Mouse (Mus musculus): ENCODE measurements around the gene Fam53a. TPM values are rescaled to one million over a fixed set of nuclear protein-coding genes. Genes with fewer than 3 reads are reported as not detected.
A peak's percentile ranks its signal among the peaks of the same experiment; 100 is the strongest.

Gene Fam53a
- polyA plus RNA-seq, 1 experiment from 2014 or later: 60.4 TPM

- Histone ChIP-seq H3K27ac (no peak overlapping the region), H3K9me3 (replicated peaks) (no peaks in the 10 kb centered on the region), H3K4me2 (no peak overlapping the region), H3K9ac (no peak overlapping the region), H3K36me3 (peaks cover 42% of the 10 kb centered on the region), H3K27me3 (no peaks in the 10 kb centered on the region), H3K4me3 (replicated peaks) (no peak overlapping the region), H3K4me1 (peaks cover 57% of the 10 kb centered on the region)
- WGBS: 97% methylated on average over 13 of the region's 13 CpGs
- ATAC-seq (replicated peaks; ENCODE audit: low FRiP score): no peak
Observed at GRCm38 (mm10) chr5:33654424-33654823, 25.0 kb upstream of the Fam53a start.

DNA sequence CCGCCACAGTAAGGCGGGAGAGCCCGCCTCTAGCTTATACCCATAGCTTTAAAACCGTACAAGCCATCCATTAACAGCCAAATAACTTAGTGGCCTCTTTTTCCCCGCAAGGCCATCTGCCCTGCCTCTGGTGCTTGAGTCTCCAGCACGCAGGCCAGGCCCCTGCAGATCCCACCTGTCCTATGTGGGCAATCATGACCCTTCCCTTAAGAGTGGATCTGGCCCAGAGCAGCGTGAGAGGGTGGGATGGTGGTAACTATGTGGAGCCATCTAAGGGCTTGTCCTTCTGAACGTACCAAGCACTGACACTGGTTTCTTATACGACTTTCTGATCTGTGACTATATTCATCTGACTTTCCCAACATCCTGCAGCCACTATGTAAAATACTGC is 23.3 kb upstream of the Fam53a start:
- 4% methylated on average over 9 of the region's 9 CpGs for WGBS
- Histone ChIP-seq H3K4me1 (peaks cover 52% of the 10 kb centered on the region), H3K36me3 (peaks cover 57% of the 10 kb centered on the region), H3K27me3 (no peaks in the 10 kb centered on the region), H3K4me2 (peak overlapping the region; percentile 68), H3K27ac (peak overlapping the region; percentile 99), H3K4me3 (replicated peaks) (peak overlapping the region; percentile 83), H3K9me3 (replicated peaks) (no peaks in the 10 kb centered on the region), H3K9ac (peak overlapping the region; percentile 51)
- peak; percentile 7; the same call in 1 of the 2 replicates for ATAC-seq (replicated peaks; ENCODE audit: low FRiP score)

DNA sequence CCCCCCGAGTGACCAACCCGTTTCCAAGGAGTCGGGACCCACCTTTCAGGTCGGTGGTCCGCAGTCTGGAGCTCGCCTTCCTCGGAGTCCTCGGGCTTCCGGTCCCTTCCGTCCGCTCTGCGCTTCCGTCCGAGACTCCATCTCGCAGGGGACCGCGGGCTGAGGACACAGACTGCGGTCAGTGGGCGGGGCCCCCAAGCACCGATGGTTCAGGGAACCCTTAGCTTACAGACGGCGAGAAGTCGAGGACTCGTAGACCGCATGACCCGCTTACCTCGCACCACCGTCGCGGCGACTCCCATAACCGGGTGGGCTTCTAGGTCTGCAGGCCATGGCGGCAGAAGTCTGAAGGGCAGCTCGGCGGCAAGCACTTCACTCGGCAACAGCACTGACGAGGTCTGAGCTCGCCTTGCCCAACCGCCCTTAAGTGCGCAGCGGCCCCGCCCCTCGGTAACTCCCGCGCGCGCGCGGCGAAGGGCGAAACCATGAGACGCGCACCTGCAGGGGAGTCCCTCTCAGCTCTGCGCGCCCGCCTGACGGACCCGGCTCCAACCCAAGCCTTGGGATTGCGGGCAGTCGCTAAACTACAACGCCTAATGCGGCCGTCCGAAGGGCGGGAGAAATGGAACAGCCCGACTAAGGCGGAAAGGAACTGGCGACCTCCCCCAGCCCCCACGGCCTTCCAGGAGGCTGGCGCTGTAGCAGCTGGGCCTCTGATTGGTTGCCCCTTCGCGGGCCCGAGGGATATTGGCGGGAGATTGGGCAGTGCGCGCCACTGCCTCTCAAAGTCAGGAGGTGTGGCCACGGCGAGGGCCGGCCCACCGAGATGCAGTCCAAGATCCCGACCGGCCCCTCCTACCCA is 22.7 kb upstream of the Fam53a start, which contains the start of gene Slbp:
Gene Slbp (minus strand): TSS at position 654 of the 862 bp plus-strand sequence.
- Histone ChIP-seq H3K4me3 (replicated peaks) (peak within 1 kb of the TSS; percentile 83), H3K9ac (peak within 1 kb of the TSS; percentile 79), H3K9me3 (replicated peaks) (no peaks in the 10 kb centered on the region), H3K27me3 (no peaks in the 10 kb centered on the region), H3K4me1 (peaks cover 52% of the 10 kb centered on the region), H3K36me3 (peaks cover 63% of the 10 kb centered on the region), H3K4me2 (peak within 1 kb of the TSS; percentile 68), H3K27ac (peak within 1 kb of the TSS; percentile 99)
- WGBS: under 1% methylated on average over 82 of the region's 82 CpGs
- peak; percentile 97 for ATAC-seq (replicated peaks; ENCODE audit: low FRiP score)

DNA sequence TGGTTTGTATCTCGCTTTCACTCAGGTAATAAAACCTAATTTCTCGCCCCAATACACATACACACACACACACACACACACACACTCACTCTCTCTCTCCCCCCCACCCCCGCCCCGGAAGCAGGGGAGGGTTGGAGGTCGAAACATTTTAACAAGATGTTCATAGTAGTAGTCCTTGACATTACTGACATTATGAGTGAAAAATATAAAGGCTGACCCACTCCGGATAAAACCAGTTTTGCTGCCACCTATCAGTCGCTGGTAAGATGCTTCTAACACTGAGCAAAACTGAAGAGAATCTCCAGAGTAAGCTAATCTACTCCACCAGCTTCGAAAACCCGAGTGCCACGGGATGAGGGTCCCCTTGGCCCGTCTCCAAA is 22.1 kb upstream of the Fam53a start:
- Histone ChIP-seq H3K36me3 (peaks cover 69% of the 10 kb centered on the region), H3K4me1 (peaks cover 46% of the 10 kb centered on the region), H3K27me3 (no peaks in the 10 kb centered on the region), H3K27ac (peak overlapping the region; percentile 99), H3K9me3 (replicated peaks) (no peaks in the 10 kb centered on the region), H3K4me3 (replicated peaks) (peak overlapping the region; percentile 83), H3K9ac (peak overlapping the region; percentile 79), H3K4me2 (peak overlapping the region; percentile 68)
- ATAC-seq (replicated peaks; ENCODE audit: low FRiP score): no peak
- WGBS: under 1% methylated on average over 11 of the region's 11 CpGs

DNA sequence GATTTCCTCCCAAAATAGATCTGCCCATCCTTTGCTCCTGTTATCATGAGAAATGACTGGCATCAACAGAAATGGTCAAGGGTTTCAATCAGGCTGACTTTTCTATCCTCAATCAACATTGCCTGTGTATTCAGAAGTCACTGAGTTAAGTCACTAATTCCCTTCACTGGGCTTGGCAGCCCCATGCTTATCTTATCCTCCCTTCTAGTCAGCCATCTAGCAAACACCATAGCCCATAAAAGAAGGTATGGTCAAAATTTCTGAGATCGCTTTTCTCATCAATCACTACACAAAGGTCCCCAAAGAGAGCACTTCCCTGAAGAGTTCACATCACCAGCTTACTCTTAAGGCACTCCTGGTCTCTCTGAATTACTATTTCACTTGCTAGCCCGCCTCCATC is 21.6 kb upstream of the Fam53a start:
- ATAC-seq (replicated peaks; ENCODE audit: low FRiP score): no peak
- Histone ChIP-seq H3K9me3 (replicated peaks) (no peaks in the 10 kb centered on the region), H3K4me2 (peak overlapping the region; percentile 68), H3K27ac (peak overlapping the region; percentile 99), H3K36me3 (peaks cover 71% of the 10 kb centered on the region), H3K4me1 (peaks cover 41% of the 10 kb centered on the region), H3K9ac (peak overlapping the region; percentile 79), H3K4me3 (replicated peaks) (peak overlapping the region; percentile 83), H3K27me3 (no peaks in the 10 kb centered on the region)
- 16% methylated on average over 2 of the region's 2 CpGs for WGBS

DNA sequence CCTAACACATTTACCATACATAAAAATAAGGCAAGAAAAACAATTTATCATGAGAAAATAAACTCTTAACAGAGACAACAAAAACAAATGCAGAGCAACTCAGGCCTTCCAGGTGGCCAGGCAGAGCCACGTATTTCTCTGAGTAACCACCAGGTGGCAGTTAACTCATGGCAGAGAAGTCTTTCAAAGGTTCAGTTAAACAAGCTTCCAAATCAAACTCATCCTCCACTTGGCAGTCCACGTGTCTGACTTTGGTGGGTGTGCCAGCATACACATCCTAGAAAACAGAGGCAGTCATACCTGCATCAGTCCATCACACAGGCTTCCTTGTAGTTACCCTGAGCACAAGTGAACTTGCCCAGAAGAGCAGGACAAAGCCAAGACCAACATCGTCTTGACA is 11.2 kb upstream of the Fam53a start:
- Histone ChIP-seq H3K27me3 (no peaks in the 10 kb centered on the region), H3K9ac (no peak overlapping the region), H3K9me3 (replicated peaks) (no peaks in the 10 kb centered on the region), H3K4me1 (no peaks in the 10 kb centered on the region), H3K4me3 (replicated peaks) (no peak overlapping the region), H3K27ac (no peak overlapping the region), H3K4me2 (no peak overlapping the region), H3K36me3 (peaks cover 88% of the 10 kb centered on the region)
- WGBS: 41% methylated on average over 3 of the region's 3 CpGs
- ATAC-seq (replicated peaks; ENCODE audit: low FRiP score): no peak

DNA sequence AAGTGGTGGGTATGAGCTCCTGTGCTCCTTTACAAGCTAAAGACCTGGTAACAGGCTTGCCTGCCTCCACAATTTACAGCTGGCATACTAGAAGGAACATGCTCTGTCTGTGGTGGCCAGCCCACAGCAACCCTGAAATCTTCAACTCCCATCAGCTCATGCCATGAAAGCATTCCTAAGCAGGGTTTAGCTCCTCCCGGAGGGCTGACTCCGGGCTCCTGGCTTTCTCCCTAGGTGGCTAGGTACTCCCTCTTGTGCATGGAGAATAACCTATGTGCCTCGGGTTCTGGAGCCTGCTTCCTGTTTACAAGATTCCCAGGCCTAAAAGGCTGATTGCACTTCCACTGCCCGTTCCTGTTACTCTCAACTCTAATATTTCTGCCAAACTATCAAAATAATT is 9.4 kb upstream of the Fam53a start:
- Histone ChIP-seq H3K27me3 (no peaks in the 10 kb centered on the region), H3K9me3 (replicated peaks) (no peaks in the 10 kb centered on the region), H3K27ac (no peak overlapping the region), H3K4me3 (replicated peaks) (no peak overlapping the region), H3K4me1 (no peaks in the 10 kb centered on the region), H3K9ac (no peak overlapping the region), H3K36me3 (peaks cover 81% of the 10 kb centered on the region), H3K4me2 (no peak overlapping the region)
- no peak for ATAC-seq (replicated peaks; ENCODE audit: low FRiP score)
- 62% methylated on average over 4 of the region's 4 CpGs for WGBS

GRCm38 (mm10) chr5:33637606-33638350 is 8.3 kb upstream of the Fam53a start:
- Histone ChIP-seq H3K9me3 (replicated peaks) (no peaks in the 10 kb centered on the region), H3K4me2 (no peak overlapping the region), H3K4me3 (replicated peaks) (no peak overlapping the region), H3K4me1 (no peaks in the 10 kb centered on the region), H3K27me3 (no peaks in the 10 kb centered on the region), H3K27ac (no peak overlapping the region), H3K9ac (no peak overlapping the region), H3K36me3 (peaks cover 70% of the 10 kb centered on the region)
- 78% methylated on average over 3 of the region's 3 CpGs for WGBS
- no peak for ATAC-seq (replicated peaks; ENCODE audit: low FRiP score)

GRCm38 (mm10) chr5:33635361-33635760 is 5.9 kb upstream of the Fam53a start:
- no peaks in the 10 kb centered on the region for H3K9me3 ChIP-seq (replicated peaks)
- no peak overlapping the region for H3K9ac ChIP-seq
- H3K4me2 ChIP-seq: no peak overlapping the region
- ATAC-seq (replicated peaks; ENCODE audit: low FRiP score): no peak
- no peak overlapping the region for H3K4me3 ChIP-seq (replicated peaks)
- peaks cover 46% of the 10 kb centered on the region for H3K36me3 ChIP-seq
- H3K27me3 ChIP-seq: no peaks in the 10 kb centered on the region
- H3K4me1 ChIP-seq: peaks cover 4% of the 10 kb centered on the region
- 87% methylated on average over 3 of the region's 3 CpGs for WGBS
- no peak overlapping the region for H3K27ac ChIP-seq

- no peaks in the 10 kb centered on the region for H3K9me3 ChIP-seq (replicated peaks)
- peaks cover 21% of the 10 kb centered on the region for H3K36me3 ChIP-seq
- no peaks in the 10 kb centered on the region for H3K27me3 ChIP-seq
- H3K4me3 ChIP-seq (replicated peaks): no peak overlapping the region
- no peak overlapping the region for H3K4me2 ChIP-seq
- no peak overlapping the region for H3K27ac ChIP-seq
- no peak for ATAC-seq (replicated peaks; ENCODE audit: low FRiP score)
- no peak overlapping the region for H3K9ac ChIP-seq
- peaks cover 17% of the 10 kb centered on the region for H3K4me1 ChIP-seq
- 88% methylated on average over 1 of the region's 1 CpGs for WGBS
Observed at GRCm38 (mm10) chr5:33632526-33632925, 3.1 kb upstream of the Fam53a start.

- peak overlapping the region; percentile 84 for H3K4me3 ChIP-seq (replicated peaks)
- H3K4me1 ChIP-seq: peaks cover 17% of the 10 kb centered on the region
- peak overlapping the region; percentile 82 for H3K4me2 ChIP-seq
- H3K9ac ChIP-seq: peak overlapping the region; percentile 58; the same call in 1 of the 2 replicates
- H3K27me3 ChIP-seq: no peaks in the 10 kb centered on the region
- no peak for ATAC-seq (replicated peaks; ENCODE audit: low FRiP score)
- H3K27ac ChIP-seq: peak overlapping the region; percentile 77
- H3K9me3 ChIP-seq (replicated peaks): no peaks in the 10 kb centered on the region
- 62% methylated on average over 4 of the region's 4 CpGs for WGBS
- peaks cover 10% of the 10 kb centered on the region; the same call in 1 of the 2 replicates for H3K36me3 ChIP-seq
Observed at GRCm38 (mm10) chr5:33630615-33631014, 1.2 kb upstream of the Fam53a start.

- peak overlapping the region; percentile 58 for H3K9ac ChIP-seq
- peaks cover 6% of the 10 kb centered on the region; the same call in 1 of the 2 replicates for H3K36me3 ChIP-seq
- H3K4me3 ChIP-seq (replicated peaks): peak overlapping the region; percentile 84
- no peaks in the 10 kb centered on the region for H3K27me3 ChIP-seq
- ATAC-seq (replicated peaks; ENCODE audit: low FRiP score): peak; percentile 35
- H3K4me2 ChIP-seq: peak overlapping the region; percentile 82
- 3% methylated on average over 9 of the region's 9 CpGs for WGBS
- H3K27ac ChIP-seq: peak overlapping the region; percentile 77
- H3K9me3 ChIP-seq (replicated peaks): no peaks in the 10 kb centered on the region
- peaks cover 17% of the 10 kb centered on the region for H3K4me1 ChIP-seq
Observed at GRCm38 (mm10) chr5:33630061-33630460, 626 bp upstream of the Fam53a start.

Data from kidney, embryonic 15.5 days (tissue).